Mouse (Mus musculus) kidney, postnatal 36 days (tissue): ENCODE results near the gene Slc25a1.

Experiments used
- DNase-seq, 2 experiments: peaks; one replicate each; pipeline ENCODE4 v3.0.0; 2021 to 2022; ENCODE audit warnings: mixed read lengths in 2 of 2

The Slc25a1 gene

DNA sequence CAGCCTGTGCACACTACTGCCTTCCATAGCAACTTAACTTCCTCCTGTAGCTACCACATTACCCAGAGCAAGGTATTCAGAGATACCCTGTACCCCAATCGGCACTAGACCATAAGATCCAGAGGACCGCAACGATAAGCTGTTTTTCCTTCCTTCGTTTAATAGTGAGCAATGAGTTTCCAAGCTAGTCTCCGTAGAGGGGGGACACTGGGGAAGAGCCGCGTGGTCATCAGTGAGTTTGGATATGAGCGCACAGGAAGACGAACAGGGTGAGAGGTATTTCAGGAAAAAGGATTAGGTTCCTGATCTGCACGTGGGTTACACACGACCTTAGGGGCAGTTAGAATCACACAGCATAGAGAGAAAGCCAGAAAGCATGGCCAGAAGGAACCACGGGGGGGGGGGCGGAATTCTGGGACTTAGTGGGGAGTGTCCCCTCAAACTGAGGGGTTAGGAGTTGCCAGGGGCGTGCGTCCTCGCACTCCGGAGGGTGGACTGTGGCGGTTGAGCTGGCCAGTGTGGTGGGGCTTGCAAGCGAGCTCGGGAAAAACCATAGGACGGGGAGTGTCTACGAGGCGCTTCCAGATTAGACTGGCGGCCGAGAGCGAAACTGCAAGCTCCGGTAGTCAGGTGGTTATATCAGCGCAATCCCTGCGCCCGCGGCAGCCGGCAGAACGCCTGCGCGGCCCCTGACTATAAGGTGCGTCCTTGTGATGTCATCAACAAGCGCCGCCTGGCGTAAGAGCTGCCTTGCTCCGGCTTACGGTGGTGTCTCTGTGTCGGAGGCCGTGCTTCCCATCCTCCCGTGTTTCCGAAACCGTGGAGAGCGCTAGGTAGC lies 6.5 kb downstream of the Slc25a1 start:
- DNase-seq, result peak; percentile 97 to 98

DNA sequence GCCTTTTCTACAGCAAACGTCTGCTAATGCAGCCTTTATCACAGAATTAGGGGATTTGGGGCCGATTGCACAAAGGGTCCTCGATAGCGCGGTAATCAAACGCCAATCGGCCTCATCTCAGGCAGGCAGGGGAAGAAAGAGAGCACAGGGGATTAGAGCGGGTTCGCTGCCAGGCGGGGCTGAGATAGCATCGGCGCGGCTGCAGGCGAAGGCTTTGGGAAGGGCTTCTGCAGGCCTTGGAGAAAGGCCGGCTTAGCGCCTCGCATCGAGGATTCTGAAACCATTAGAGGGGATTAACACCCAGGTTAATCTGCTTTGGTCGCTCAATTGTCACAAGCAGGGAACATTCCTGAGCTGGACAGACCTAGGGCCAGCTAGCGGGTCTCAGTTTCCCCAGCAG lies 7.4 kb downstream of the Slc25a1 start:
- DNase-seq, result no peak

DNA sequence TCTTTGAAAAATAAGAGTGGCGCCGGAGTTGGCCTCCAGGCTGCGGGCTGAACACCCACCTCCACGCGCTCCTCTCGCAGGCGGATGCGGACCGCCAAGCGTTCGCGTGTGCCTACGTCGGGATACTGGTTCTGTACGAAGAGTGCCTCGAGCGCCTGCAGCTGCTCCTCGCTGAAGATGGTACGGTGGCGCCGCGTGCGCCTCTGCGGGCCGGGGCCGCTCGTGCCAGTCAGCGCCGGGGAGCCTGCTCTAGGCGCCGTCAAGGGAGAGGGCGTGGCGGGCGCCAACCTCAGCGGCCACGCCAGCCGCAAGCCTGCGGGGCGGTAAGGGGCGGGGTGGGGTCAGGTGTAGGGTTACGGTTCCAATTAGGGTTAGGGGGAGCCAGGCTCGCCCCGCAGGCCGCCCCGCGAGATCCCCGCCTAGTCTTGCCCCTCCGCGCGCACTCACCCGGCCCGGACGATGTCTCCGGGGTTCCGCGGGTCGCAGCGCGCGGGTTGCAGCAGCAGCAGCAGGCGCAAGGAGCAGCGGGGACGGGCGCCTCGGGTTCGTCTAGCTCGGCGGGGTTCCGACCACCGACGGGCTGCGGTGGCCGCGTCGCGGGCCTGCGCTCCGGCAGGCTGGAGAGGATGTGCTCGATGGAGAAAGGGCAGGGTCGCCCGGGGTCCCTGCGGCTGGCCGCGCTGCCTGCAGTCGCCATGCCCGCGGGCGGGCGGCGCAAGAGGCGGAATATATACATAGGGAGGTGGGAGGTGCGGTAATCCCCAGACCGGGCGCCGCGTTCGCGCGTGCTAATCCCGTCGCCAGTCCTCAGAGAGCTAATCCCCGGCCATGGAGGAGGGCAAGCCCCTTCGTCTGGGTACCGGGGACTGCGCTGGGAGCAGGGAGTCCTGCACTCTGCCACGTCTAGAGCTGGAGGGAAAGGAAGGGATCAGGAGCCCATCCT lies 13.4 kb downstream of the Slc25a1 start, which contains the start of gene Gsc2:
Gene Gsc2, minus strand, starts transcription at position 753 of the 943 bp plus-strand sequence.
- peak in 1 of 2 experiments; percentile 50 for DNase-seq

DNA sequence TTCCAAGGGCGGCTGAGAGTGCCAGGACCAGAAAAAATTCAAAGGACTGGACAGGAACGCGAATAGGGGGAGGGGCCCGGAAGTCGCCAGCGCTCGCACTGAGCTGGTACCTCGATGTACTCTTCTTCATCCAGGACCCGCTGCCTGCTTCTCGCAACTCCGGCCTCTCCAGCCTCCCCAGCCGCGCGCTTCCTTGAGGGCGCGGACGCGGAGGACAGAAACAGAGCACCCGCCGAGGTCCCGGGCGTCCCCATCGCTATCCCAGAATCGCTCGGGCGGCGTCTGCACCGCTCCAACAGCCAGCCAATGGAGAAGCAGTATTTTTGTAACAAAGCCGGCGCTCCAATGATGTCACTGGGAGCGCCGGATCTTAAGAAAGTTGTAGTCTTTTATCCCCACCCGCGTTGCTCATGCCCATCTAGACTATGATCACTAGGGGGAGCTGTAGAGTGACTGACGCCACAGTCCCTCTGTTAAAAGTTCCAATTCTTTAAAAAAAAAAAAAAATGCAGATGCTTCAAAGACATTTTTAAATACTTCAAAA lies 16.9 kb downstream of the Slc25a1 start, which contains the start of gene Ess2:
Gene Ess2, minus strand, starts transcription at position 297 of the 544 bp plus-strand sequence.
- peak; percentile 92 to 96 for DNase-seq

DNA sequence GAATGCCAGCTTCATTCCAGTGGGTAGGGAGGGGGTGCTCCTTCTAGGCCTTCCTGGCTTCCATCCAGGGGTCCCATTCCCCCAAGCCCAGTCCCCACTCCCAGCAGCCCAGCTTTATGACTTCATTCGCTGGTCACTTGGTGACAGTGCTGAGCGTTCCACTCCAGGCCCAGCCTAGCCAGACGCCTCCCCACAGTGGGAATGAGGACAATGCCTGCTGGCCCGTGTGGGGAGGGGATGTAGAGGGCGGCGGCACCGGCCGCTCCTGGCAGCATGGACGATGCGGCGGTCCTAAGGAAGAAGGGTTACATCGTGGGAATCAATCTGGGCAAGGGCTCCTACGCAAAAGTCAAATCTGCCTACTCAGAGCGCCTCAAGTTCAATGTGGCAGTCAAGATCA lies 29.6 kb downstream of the Slc25a1 start, which contains the start of the genes Dgcr2 and Tssk2:
Gene Dgcr2, minus strand, starts transcription at position 101 of the 400 bp plus-strand sequence.
Gene Tssk2, plus strand, starts transcription at position 176 of the 400 bp plus-strand sequence.
- DNase-seq, result no peak

DNA sequence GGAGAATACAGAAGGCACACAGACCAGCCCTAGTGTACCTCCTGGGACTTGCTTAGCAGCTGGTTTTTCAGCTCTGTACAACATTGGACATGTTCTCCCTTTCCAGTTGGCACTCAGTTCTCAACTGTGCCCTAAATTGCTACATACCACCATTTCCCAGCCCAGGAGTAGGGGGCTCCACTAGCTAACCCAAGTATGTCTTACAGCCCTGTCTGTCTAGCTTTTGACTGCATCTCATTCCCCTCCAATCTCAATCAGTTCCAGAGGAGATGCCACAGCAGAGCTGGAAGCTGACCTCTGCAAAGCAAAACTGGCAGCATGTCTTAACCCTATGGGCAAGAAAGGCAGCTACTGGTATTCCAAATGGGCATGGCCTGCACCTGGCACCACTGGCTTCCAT lies 31.9 kb downstream of the Slc25a1 start:
- no peak for DNase-seq

DNA sequence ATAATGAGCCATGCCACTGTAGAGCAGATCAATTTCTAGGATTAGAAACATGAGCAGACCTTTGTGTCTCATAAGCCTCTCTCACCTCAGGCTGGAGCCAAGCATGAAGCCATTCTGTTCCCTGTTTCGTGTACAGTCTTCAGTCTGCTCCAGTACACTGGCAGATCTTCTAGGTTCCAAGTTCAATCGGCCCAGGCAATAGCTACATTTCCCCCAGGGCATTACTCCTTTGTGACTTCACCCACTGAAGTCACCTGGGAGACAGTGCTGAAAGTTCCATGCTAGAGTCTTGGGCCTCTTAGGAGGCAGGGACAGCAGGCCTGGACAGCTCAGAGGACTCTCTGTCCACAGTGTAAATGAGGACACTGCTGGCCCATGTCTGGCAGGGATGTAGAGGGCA lies 34.1 kb downstream of the Slc25a1 start, which contains the start of gene Tssk1:
Gene Tssk1, plus strand, starts transcription at position 301 of the 400 bp plus-strand sequence.
- DNase-seq, result no peak

DNA sequence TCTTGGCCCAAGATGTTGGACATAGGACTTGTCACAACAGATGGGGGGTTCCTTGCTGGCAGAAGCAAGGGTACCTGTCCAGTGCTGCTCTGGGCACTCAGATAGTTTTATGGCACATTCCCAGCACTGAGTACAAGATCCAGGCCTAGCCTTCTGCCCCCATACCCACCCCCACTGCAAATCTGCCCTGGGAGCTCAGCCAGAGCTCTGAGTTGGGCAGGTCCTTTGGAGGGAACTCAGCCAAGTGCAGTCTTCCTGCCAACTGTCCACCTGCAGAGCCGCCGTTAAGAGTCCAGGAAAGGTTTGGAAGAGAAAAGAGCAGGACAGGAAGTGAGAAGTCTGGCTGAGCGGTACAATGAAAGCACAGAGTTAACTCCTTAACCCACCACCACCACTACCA lies 35.4 kb downstream of the Slc25a1 start:
- DNase-seq, result peak; percentile 91 to 92

DNA sequence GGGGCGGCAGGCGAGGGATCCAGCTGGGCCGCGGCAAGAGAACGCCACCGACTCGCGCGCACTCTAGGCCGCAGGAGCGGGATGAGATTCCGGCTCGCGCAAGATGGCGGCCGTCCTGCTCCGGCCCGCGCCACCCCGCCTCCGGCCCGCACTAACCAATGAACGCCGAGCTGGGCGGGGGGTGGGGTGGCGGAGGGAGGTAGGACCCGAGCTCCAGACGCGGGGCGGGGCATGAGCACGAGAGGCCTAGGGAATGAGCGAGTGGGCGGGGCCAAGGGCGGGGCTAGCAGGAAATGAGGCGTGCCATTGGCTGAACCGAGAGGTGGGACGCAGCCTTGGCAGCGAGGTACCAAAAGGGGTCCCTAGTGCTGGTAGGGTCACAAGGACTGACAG lies 36.5 kb downstream of the Slc25a1 start, which contains the start of gene Gm20518:
Gene Gm20518, minus strand, starts transcription at position 105 of the 393 bp plus-strand sequence.
- peak; percentile 99 to 100 for DNase-seq

DNA sequence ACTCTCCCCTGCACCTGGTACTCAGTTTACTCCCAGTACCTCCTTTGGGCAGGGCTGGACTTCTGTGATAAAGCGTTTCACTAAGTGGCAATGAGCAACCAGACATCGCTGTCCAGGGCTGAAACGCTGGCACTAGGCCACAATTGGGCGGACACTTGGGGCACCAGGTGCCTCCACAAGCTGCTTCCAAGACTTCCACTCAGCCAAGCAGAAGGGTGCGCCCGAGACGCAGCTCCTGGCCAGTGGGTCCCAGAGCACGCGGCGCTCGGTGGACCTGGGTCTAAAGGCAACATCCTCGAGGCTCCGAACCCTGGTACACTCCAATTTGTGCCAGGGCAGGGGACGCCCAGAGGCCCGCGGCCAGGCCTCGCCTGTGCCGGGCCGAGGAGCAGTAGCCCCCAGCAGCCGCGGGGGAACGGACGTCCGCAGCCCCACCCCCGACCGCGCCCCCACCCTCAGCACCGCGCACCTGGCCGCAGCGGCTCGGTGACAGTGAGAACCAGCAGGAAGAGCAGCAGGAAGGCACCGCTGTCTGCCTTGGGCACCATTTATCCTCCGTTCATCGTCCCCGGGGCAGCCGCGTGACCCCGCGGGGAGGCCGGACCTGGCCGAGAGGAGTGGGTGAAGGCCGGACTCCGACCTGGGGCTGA lies 37.0 kb downstream of the Slc25a1 start:
- peak; percentile 94 to 95 for DNase-seq

DNA sequence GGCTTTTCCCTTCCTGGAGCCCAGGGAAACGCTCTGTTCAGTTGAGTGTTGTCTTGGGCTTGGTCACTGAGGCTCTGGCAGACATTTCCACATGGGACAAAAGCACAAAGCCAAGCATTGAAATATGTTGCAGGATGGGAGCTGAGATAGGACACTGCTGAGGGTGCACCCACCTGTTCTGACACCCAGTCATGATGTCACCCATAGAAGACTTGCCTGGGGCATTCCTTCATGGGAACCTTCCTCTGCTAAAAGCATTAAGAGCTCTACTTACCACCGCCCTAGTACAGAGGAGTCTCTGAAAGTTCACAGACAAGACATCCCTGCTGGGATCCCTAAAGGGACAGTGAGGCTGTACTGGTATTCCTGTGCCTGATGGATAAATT lies 37.7 kb downstream of the Slc25a1 start:
- DNase-seq, result no peak

DNA sequence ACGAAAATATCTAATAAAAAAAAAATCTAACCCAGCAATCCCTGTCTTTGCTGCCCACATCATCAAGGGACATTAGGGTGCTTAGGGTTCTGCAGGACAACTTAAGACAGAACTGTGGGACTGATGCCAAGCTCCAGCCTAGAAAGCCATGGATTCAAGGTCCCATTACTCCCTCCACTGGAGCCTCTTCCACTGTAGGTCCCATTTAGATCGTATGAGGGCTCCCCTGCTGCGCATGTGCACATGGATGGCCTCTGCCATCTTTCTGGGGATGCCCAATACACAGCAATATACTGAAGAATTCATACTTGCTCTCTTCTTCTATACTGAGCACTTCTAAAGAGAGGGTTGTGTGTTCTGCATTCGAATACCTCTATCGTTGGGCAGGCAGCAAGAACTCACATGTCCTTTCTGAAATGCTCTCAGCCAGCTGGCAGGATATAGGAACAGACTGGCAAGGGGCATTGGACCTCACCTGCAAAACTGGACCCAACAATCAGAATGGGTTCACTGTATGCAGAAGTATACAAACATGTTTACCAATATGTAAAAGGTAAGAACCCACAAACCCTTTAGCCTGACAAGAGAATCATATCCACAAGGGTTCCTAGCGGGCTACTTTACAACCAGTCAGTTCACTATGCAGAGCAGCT lies 38.2 kb downstream of the Slc25a1 start:
- DNase-seq, result no peak

DNA sequence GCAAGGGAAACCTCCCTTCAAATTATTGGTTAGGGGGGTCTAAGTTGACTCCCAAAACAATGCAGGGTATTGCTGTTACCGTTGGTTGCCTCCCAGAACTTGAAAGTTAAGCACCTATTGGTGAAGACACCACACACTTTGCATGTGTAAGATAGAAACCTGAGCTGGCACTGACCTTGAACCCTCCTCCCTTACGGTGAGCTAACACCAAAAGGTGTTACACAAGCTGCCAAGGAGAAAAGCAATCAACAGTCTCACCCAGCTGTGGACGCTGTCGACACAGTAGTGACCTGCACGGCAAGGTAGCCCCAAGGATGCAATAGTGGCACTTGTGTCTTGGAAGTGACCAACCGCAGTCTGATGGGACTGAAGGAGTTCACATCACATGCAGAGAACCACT lies 43.9 kb downstream of the Slc25a1 start:
- peak in 1 of 2 experiments; percentile 12 for DNase-seq

DNA sequence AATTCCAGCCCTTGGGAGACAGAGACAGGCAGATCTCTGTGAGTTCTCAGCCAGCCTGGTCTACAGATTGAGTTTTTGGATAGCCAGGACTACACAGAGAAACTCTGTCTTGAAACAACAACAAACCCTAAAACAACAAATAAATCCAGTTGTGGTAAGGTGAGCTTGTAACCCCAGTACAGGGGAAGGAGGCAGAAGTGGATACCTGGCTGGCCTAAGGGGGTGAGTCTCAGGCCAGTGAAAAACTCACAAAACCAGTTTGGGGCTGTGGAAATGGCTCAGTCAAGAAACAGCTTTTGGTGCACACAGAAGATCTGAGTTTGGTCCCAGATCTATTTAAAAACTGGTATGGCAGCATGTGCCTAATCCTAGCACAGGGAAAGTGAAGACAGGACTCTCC lies 45.8 kb downstream of the Slc25a1 start:
- DNase-seq, result peak in 1 of 2 experiments; percentile 13

DNA sequence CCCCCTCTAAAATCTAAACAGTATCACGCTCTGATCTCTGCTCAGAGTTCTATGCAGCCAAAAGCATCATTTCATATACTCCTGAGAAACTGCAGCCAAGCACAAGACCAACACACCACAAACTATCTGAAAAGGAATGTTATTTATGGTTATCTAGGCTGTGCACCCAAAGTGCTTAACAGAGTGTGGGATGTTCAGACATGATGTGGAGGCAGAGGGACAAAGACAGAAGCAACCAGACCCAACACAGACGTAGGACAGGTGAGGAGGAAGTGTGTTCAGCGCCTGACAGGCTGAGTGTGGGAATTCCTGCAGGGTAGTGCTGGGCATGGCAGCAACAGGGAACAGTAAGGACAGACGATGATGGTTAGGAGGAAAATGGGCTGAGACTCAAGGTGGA lies 48.4 kb downstream of the Slc25a1 start:
- DNase-seq, result no peak

DNA sequence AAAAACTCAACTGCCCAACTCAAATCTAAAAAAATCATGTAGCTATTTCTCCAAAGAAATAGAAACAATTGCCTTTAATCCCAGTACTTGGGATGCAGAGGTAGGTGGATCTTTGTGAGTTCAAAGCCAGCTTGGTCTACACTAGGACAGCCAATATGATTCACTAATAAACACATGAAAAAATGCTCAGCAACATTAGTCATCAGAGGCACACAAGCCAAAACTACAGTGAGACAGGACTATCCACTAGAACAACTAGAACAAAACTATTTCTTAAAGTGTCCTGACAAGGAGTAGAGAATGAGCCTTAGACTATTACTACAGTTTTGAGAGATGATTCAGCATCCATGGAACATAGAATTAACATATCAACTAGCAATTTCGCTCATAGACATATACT lies 51.9 kb downstream of the Slc25a1 start:
- DNase-seq, result no peak
